Mouse (Mus musculus) embryonic stem cell, embryonic (primary cell): ENCODE measurements at regions not wholly inside any gene's neighbourhood (a gene's known extent, or its start where the extent isn't known, plus 50 kb on each side); places are given as distances from the start of the nearest gene placed in this dataset.

Experiments
- CTCF ChIA-PET, 4 experiments: fragments of 300-600 bp in 2 of 4; fragments of 350-600 bp in 2 of 4; sonication (Branson Sonifier 250); formaldehyde crosslinking; loops; one replicate each; lab custom pipeline; 2022; ENCODE audit warnings: inconsistent platforms in 2 of 4; lab: Charles Lee
- POLR2A ChIA-PET, 4 experiments: fragments of 300-600 bp in 2 of 4; fragments of 350-600 bp in 2 of 4; sonication (Branson Sonifier 250); formaldehyde crosslinking; loops; one replicate each; lab custom pipeline; 2022; ENCODE audit warnings: antibody characterized with exemption in 4 of 4, inconsistent platforms in 1 of 4; lab: Charles Lee

DNA sequence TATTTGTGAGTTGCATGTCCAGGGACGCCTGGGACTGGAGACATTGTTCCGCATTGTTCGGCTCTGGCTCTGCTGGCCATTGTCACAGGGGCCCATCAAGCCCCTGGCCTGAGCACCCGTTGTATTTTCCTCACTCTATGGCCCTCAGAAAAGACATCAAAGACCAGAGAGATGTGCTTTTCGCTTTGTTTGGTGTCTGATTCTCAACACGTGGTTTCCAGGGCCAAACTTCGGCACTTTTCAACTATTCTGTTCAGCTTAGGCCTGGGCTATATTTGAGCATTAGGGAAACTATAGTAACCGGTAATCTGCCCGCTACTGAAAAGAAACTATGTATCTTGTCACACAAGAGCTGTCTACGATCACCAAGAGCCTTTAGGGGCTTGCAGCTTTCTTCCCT, 257.1 kb upstream of the Irx3 start:
- ChIA-PET POLR2A (no interaction called here), CTCF (no interaction called here)

DNA sequence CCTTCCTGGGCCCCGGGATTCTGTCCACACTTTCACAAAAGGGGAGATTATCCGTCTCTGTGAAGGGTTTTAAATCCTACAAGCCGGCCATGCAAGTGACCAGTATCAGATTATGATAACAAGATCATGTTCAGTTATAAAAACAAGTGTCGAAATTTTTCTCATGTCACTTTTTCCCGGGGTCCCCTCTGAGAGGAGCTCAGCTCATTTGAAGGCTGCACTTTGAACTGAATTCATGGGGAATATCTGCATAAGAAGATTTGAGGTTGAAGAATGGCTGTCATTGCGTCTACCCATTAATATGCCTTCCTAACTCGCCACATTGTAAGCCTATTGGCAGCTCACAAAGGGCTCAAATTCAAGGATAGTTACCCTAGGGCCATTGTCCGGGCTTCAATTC, 256.0 kb upstream of the Irx3 start:
- ChIA-PET POLR2A (interaction anchor here in 2 of 4 experiments (0.6 to 2.0 kb wide), 2 partner anchors 13 to 136 kb away, joined by 3 to 4 read pairs; no protein-coding TSS in a partner anchor), CTCF (interaction anchor here in 1 of 4 experiments (0.5 to 0.6 kb wide), 2 partner anchors 194 to 581 kb away, joined by 3 to 4 read pairs; no protein-coding TSS in a partner anchor)

DNA sequence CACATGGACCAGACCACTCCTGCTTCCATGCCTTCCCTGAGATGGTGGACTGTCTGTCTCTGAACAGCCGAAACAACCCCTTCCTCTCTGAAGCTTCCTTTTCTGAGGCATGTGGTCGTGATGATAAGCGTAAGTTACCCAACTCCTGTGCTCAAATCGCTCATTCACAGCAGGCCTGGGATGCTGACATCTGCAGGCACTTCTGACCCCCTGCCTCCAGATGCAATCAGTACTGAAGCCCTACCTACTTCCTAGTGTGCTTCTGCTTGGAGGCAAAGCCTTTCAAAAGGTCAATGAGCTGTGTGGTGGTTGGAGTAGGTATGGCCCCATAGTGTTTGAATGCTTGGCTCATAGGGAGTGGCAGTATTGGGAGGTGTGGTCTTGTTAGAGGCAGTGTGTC, 253.7 kb upstream of the Irx3 start:
- ChIA-PET POLR2A (no interaction called here), CTCF (interaction anchor here in 1 of 4 experiments (0.6 kb wide), 1 partner anchor 102 kb away, joined by 3 read pairs; no protein-coding TSS in a partner anchor)

GRCm38 (mm10) chr8:92044695-92045094, 242.8 kb upstream of the Irx3 start:
- ChIA-PET CTCF (no interaction called here), POLR2A (no interaction called here)

GRCm38 (mm10) chr8:92042951-92043350, 241.1 kb upstream of the Irx3 start:
- POLR2A ChIA-PET: interaction anchor here in 2 of 4 experiments (0.7 to 1.3 kb wide), 4 partner anchors 11 to 484 kb away, joined by 3 to 7 read pairs (median 3); no protein-coding TSS in a partner anchor
- CTCF ChIA-PET: interaction anchor here in 3 of 4 experiments (0.6 to 1.7 kb wide), 4 partner anchors 22 to 555 kb away, joined by 4 to 9 read pairs (median 5); no protein-coding TSS in a partner anchor

DNA sequence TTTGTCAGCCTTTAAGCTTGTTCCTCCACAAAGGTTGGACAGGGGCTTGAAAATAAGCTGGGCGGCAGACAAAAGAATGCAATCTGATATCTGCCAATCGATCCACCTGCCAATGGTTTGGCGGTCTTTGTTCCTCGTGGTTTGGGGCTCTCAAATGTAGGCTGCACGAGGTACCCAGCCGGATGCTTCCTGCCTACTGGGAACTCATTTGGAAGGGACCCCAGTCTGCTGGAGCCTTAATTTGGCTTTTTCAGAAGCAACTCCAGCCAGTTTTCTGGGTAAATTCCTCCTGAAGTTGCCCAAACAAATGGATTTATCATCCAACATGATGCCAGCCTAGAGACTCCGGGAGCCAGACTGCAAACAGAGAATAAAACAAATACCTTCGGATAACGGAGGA, 228.1 kb upstream of the Irx3 start:
- POLR2A ChIA-PET: interaction anchor here in 3 of 4 experiments (0.7 to 2.6 kb wide), 7 partner anchors 13 to 232 kb away, joined by 3 to 7 read pairs (median 4); no protein-coding TSS in a partner anchor

GRCm38 (mm10) chr8:92029516-92029915, 227.6 kb upstream of the Irx3 start:
- ChIA-PET CTCF (interaction anchor here (0.6 to 1.1 kb wide), 4 partner anchors 17 to 342 kb away, joined by 3 to 5 read pairs (median 4); no protein-coding TSS in a partner anchor), POLR2A (interaction anchor here in 3 of 4 experiments (0.7 to 2.6 kb wide), 8 partner anchors 14 to 231 kb away, joined by 3 to 7 read pairs (median 4); no protein-coding TSS in a partner anchor)

More for the DNA sequence above, 228.1 kb upstream of the Irx3 start:
- CTCF ChIA-PET: interaction anchor here in 3 of 4 experiments (0.7 to 1.1 kb wide), 3 partner anchors 17 to 21 kb away, joined by 3 to 5 read pairs (median 4); no protein-coding TSS in a partner anchor

DNA sequence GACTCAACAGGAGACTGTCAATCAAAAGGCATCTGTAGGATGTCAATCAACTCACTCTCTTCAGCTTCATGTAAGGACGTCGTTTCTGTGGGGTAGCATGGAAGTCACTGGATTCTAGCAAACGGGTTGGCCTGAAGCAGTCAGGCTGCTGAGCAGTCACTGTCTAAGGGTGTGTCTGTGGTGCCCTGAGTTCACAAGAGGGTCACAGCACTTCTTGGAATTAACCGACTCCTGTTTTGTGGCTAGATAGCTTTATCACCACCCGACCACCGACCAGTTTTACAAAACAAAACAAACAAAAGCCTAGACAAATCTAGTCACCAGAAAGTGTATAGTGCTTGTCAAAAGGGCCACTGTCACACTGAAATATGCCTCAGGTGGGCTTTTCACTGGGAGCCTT, 226.4 kb upstream of the Irx3 start:
- CTCF ChIA-PET: interaction anchor here in 2 of 4 experiments (0.6 to 0.7 kb wide), 2 partner anchors 9 to 24 kb away, joined by 3 read pairs; no protein-coding TSS in a partner anchor
- POLR2A ChIA-PET: interaction anchor here in 3 of 4 experiments (0.7 to 1.7 kb wide), 5 partner anchors 19 to 327 kb away, joined by 3 to 7 read pairs (median 4); no protein-coding TSS in a partner anchor

- POLR2A ChIA-PET: interaction anchor here in 2 of 4 experiments (0.6 to 1.0 kb wide), 4 partner anchors 11 to 219 kb away, joined by 3 to 4 read pairs (median 3); no protein-coding TSS in a partner anchor
- CTCF ChIA-PET: no interaction called here
Measured at GRCm38 (mm10) chr8:92024133-92024532, 222.3 kb upstream of the Irx3 start.

DNA sequence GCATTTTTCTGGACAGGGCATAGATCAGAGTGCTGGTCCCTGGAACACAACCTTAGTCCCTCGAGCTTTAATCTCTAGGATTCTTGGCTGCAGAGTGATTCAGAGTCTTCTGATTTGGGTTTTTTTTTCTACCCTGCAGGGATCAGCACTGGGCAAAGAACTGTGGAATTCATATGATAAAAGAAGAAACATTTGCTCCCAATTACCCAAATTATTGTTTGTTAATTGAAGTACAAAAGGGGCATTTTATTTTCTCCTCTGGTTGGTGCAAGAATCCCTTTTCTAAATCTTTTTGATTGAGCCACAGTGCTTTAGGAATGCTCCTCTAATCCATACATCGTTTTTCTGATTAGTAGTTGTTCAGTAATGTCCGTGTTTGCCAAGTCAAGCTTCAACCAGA, 219.7 kb upstream of the Irx3 start:
- CTCF ChIA-PET: interaction anchor here in 1 of 4 experiments (0.6 kb wide), 1 partner anchor 224 kb away, joined by 3 read pairs; no protein-coding TSS in a partner anchor
- POLR2A ChIA-PET: interaction anchor here in 1 of 4 experiments (0.5 to 0.9 kb wide), 2 partner anchors 11 to 50 kb away, joined by 3 to 5 read pairs; no protein-coding TSS in a partner anchor

GRCm38 (mm10) chr8:92014704-92015103, 212.8 kb upstream of the Irx3 start:
- POLR2A ChIA-PET: no interaction called here

DNA sequence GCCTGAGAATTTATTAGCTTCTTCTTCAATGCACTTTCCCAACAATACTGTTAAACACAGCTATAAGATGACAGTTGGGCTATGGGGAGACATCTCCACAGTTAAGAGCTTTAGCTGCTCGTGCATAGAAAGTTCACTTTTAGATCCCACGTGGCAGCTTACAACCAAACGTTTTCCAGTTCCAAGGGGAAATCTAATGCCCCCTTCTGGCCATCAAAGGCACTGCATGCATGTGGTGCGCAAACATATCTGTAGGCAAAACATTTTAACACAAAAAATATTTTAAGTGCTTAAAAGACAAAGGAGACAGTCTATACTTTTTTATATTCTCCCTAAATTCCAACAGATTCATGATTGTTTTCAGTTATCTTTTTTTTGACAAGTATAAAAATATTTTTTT, 211.3 kb upstream of the Irx3 start:
- ChIA-PET CTCF (interaction anchor here (0.5 to 1.1 kb wide), 16 partner anchors 9 to 888 kb away, joined by 3 to 13 read pairs (median 3); partner anchors contain the start of gene Irx3 (in 1 of the 4)), POLR2A (no interaction called here)

More at GRCm38 (mm10) chr8:92014704-92015103, 212.8 kb upstream of the Irx3 start:
- CTCF ChIA-PET: interaction anchor here in 1 of 4 experiments (1.2 kb wide), 1 partner anchor 483 kb away, joined by 4 read pairs; no protein-coding TSS in a partner anchor

GRCm38 (mm10) chr8:92010412-92010811, 208.5 kb upstream of the Irx3 start:
- POLR2A ChIA-PET: interaction anchor here in 2 of 4 experiments (0.6 to 2.0 kb wide), 6 partner anchors 13 to 1187 kb away, joined by 3 to 7 read pairs (median 3); partner anchors contain the start of gene Ces1d (in 1 of the 2)

GRCm38 (mm10) chr8:92008616-92009610, 207.0 kb upstream of the Irx3 start:
- ChIA-PET POLR2A (interaction anchor here in 2 of 4 experiments (1.0 to 2.0 kb wide), 7 partner anchors 15 to 193 kb away, joined by 3 to 7 read pairs (median 3); no protein-coding TSS in a partner anchor), CTCF (interaction anchor here in 2 of 4 experiments (0.5 to 0.7 kb wide), 3 partner anchors 21 to 344 kb away, joined by 3 to 4 read pairs (median 3); no protein-coding TSS in a partner anchor)

More at GRCm38 (mm10) chr8:92010412-92010811, 208.5 kb upstream of the Irx3 start:
- CTCF ChIA-PET: no interaction called here

- ChIA-PET CTCF (interaction anchor here in 2 of 4 experiments (0.7 to 1.4 kb wide), 4 partner anchors 8 to 408 kb away, joined by 3 to 12 read pairs (median 5); no protein-coding TSS in a partner anchor), POLR2A (interaction anchor here in 2 of 4 experiments (0.7 to 1.4 kb wide), 2 partner anchors 38 to 248 kb away, joined by 3 to 4 read pairs; no protein-coding TSS in a partner anchor)
Measured at GRCm38 (mm10) chr8:92005091-92005490, 203.2 kb upstream of the Irx3 start.

DNA sequence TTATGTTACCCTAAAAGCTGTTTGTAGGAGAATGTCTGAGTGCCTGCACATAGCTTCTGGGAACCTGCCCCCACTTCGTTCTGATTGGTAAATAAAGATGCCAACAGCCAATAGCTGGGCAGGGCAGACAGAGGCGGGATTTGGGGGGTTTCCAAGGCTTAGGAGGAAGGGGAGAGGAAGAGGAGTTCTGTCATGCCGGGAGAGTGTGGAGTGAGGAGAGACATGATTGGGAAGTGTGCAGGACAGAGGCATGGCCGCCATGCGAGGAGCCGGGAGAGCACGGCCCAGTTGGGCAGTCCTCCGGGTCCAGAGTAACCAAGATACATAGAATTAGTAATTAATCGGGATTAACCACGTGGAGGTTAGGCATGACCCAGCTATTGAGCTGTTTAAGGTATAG, 202.7 kb upstream of the Irx3 start:
- ChIA-PET POLR2A (interaction anchor here in 2 of 4 experiments (0.6 to 1.4 kb wide), 4 partner anchors 39 to 319 kb away, joined by 3 read pairs; no protein-coding TSS in a partner anchor), CTCF (interaction anchor here in 3 of 4 experiments (0.6 to 1.4 kb wide), 4 partner anchors 9 to 985 kb away, joined by 3 to 6 read pairs (median 3); no protein-coding TSS in a partner anchor)

GRCm38 (mm10) chr8:92000368-92000767, 198.5 kb upstream of the Irx3 start:
- ChIA-PET POLR2A (no interaction called here), CTCF (interaction anchor here in 1 of 4 experiments (1.6 kb wide), 1 partner anchor 12 kb away, joined by 4 read pairs; no protein-coding TSS in a partner anchor)
